Mouse (Mus musculus) hindbrain, embryonic 13.5 days (tissue): ENCODE results near the gene Aldoart1. TPM values are rescaled to one million over a fixed set of nuclear protein-coding genes. Genes with fewer than 3 reads are reported as not detected.

Experiments used
- ATAC-seq: fragments of 200-750 bp; cut with Nextera tagmentation; 2 replicates; pipeline ENCODE4 v1.8.0; 2017; ENCODE audit warnings: moderate TSS enrichment; ENCODE audit not compliant: low FRiP score
- H3K27ac ChIP-seq: fragments of 300-500 bp; sonication (generic); 2 replicates; pipeline ENCODE4 v1.5.1; 2015; ENCODE audit warnings: inconsistent platforms, mild to moderate bottlenecking, moderate library complexity
- H3K27me3 ChIP-seq: fragments of 300-500 bp; sonication (generic); 2 replicates; pipeline ENCODE4 v1.6.1; 2015; ENCODE audit warnings: mild to moderate bottlenecking, inconsistent platforms
- H3K36me3 ChIP-seq: fragments of 300-500 bp; sonication (generic); 2 replicates; pipeline ENCODE4 v1.6.1; 2015; ENCODE audit warnings: mild to moderate bottlenecking, inconsistent platforms
- H3K4me1 ChIP-seq: fragments of 300-500 bp; sonication (generic); replicated peaks from 2 replicates; pipeline ENCODE4 v1.6.1; 2015; ENCODE audit warnings: inconsistent platforms
- H3K4me2 ChIP-seq: fragments of 300-500 bp; sonication (generic); 2 replicates; pipeline ENCODE4 v1.6.1; 2015; ENCODE audit warnings: inconsistent platforms, mild to moderate bottlenecking, moderate library complexity
- H3K4me3 ChIP-seq: fragments of 300-500 bp; sonication (generic); 2 replicates; pipeline ENCODE4 v1.5.1; 2015; ENCODE audit warnings: mild to moderate bottlenecking, inconsistent platforms
- H3K9ac ChIP-seq: fragments of 300-500 bp; sonication (generic); 2 replicates; pipeline ENCODE4 v1.6.1; 2015; ENCODE audit warnings: mild to moderate bottlenecking, inconsistent platforms
- H3K9me3 ChIP-seq: fragments of 300-500 bp; sonication (generic); 2 replicates; pipeline ENCODE4 v1.6.1; 2016; ENCODE audit warnings: inconsistent platforms
- WGBS: fragments of 180-500 bp; shearing (Covaris S2); methylation state at CpG from one replicate; pipeline ENCODE4 v1.1.7; 2015; 5-methylcytosine and 5-hydroxymethylcytosine counted together
- polyA plus RNA-seq: library from polyadenylated mRNA; unstranded; fragments of >200 nt; fragmentation: Nextera tagmentation; extraction: Ambion mirVana; gene quantifications from 2 replicates; pipeline ENCODE4 v1.2.1, GENCODE M21; 2015

Gene Aldoart1
- polyA plus RNA-seq: not detected in 2 replicates

DNA sequence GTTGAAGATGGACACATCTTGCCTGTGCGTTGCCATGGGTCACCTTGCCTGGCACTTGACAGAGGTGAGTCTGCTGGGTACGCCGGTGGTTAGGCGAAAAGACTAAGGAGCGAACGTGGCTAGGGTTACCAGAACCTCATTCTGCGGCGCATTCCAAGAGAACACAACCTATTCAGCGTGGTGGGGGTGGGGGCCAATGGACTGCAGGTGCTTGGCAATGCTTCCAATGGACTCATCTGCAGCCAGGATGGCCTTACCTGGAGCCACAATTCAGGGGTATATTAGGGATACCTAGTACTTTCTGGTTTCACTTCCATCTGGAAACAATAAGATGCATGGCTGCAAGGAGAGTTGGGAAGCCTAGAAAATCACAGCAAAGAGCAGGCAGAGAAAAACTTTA lies at the start of gene Aldoart1:
Aldoart1 (minus strand) TSS at position 101 of the 400 bp plus-strand sequence.
- H3K27me3 ChIP-seq: no peaks in the 10 kb centered on the region
- no peak within 1 kb of the TSS for H3K4me2 ChIP-seq
- H3K4me3 ChIP-seq: no peak within 1 kb of the TSS
- no peaks in the 10 kb centered on the region for H3K36me3 ChIP-seq
- no peak within 1 kb of the TSS for H3K27ac ChIP-seq
- no peak for ATAC-seq
- H3K9me3 ChIP-seq: no peaks in the 10 kb centered on the region
- no peaks in the 10 kb centered on the region for H3K4me1 ChIP-seq
- WGBS: 96% methylated on average over 9 of the region's 9 CpGs
- no peak within 1 kb of the TSS for H3K9ac ChIP-seq

DNA sequence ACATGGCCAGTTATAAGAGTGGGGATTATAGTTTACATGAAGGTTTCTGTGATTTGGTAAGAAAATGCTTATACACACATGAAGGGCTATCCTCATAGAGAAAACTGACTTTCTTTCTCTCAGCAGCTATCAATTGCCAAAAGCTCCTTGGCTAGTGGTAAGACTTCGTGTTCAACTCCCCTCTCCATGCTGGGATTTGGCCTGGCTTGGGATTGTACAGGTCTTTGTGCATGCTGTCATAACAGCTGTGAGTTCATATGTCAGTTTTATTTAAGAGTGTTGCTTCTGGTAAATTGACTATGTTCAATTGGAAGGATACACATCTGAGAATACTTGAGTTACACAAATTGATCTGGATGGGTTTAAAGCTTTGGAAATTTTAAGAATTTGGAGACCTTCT lies 49.1 kb upstream of the Aldoart1 start:
- no peak for ATAC-seq
- WGBS: 50% methylated on average over 1 of the region's 1 CpGs

DNA sequence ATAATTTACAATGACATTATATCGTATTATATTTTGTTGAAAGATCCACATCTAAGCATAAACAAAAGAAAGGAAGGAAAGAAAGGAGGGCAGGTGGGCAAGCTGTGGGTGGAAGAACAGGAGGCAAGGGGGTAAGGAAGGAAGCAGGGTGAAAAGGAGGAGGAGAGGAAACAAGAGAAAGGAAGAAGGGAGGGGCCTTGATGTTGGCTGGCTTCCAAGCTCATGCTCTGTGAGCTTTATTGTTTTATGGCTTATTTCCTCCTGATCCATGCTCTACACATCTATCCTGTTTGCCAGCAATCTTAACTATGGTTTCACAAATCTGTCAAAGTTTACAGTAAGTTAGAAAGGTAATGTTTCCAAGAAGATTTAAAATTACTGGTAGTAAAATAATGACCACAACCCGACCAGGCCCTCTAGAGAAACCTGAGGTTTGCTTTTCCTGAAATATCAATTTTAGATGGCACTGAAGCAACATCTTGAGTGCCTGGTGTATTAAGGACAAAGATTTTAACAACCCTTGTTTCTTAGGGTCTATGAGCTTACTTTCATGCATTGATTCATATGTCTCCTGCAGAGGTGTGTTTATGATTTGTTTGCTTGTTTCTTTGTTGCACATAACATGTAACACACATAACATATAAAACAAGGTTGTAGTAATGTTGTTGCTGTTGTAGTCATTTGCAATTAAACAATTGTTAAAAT lies 13.1 kb upstream of the Aldoart1 start:
- 85% methylated on average over 2 of the region's 2 CpGs for WGBS
- no peak for ATAC-seq
- H3K4me1 ChIP-seq: no peaks in the 10 kb centered on the region

More for the DNA sequence above, 49.1 kb upstream of the Aldoart1 start:
- Histone ChIP-seq H3K9ac (no peak overlapping the region), H3K27me3 (no peaks in the 10 kb centered on the region), H3K4me3 (no peak overlapping the region), H3K4me2 (no peak overlapping the region), H3K27ac (no peak overlapping the region), H3K4me1 (no peaks in the 10 kb centered on the region), H3K9me3 (no peaks in the 10 kb centered on the region), H3K36me3 (no peaks in the 10 kb centered on the region)

DNA sequence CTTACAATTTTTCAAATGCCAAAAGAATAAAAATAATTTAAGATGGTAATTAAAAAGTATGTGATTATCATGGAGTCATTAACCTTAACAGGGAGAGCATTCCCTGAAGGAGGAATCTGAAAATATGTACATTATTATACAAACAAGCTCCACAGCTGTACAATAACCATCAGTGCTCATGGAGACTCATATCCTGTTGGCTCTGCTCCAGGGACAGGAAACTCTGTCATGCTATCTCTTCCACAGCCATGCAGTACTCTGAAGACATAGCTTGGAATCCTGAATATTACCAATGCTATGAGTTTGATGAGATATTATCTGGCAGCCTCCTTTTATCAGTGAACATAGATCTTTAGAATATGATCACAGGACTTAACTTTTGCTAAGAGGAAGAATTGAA lies 8.2 kb downstream of the Aldoart1 start:
- Histone ChIP-seq H3K4me1 (no peaks in the 10 kb centered on the region), H3K4me3 (no peak overlapping the region), H3K36me3 (no peaks in the 10 kb centered on the region), H3K4me2 (no peak overlapping the region), H3K27me3 (no peaks in the 10 kb centered on the region), H3K9ac (no peak overlapping the region), H3K27ac (no peak overlapping the region), H3K9me3 (no peaks in the 10 kb centered on the region)
- ATAC-seq: no peak

More for the DNA sequence above, 13.1 kb upstream of the Aldoart1 start:
- Histone ChIP-seq H3K27ac (no peak overlapping the region), H3K9ac (no peak overlapping the region), H3K27me3 (no peaks in the 10 kb centered on the region), H3K4me2 (no peak overlapping the region), H3K36me3 (no peaks in the 10 kb centered on the region), H3K4me3 (no peak overlapping the region), H3K9me3 (no peaks in the 10 kb centered on the region)

DNA sequence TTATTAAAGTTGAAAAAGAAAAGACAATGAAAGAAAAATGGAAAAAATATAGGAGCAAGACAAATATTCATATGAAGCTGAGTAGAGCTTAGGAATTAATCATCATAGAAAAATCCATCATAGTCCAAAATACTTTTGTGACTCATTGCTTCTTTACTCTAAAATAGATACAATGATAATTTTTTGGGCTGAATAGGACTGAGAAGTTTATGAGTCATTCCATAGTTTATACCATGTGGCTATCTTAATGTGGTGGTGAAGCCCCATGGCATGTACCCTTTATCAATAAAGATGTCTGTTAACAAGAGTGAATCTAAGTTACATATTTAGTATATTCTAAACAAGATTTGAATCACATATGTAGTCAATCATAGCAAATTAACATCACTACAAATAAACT lies 9.4 kb downstream of the Aldoart1 start:
- Histone ChIP-seq H3K4me3 (no peak overlapping the region), H3K27me3 (no peaks in the 10 kb centered on the region), H3K27ac (no peak overlapping the region), H3K9ac (no peak overlapping the region), H3K36me3 (no peaks in the 10 kb centered on the region), H3K9me3 (no peaks in the 10 kb centered on the region), H3K4me1 (no peaks in the 10 kb centered on the region), H3K4me2 (no peak overlapping the region)
- ATAC-seq: no peak

DNA sequence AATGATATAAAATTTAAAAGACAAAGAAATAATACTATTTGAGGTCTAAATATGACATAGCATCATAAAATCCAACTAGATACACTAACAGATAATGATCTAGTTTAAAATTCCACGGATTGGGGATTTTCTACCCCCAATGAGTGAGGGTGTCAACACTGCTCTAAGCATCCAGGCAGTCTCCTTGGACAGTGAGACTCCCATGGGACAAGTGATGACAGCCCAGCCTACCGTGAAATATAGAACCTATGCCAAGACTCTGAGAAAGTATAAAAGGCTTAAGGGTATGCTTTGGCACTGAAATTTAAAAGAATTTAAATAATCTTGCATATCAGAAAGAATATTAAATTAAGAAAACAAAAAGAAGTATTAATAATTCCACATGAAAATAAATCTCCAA lies 16.0 kb downstream of the Aldoart1 start:
- no peaks in the 10 kb centered on the region for H3K9me3 ChIP-seq
- H3K27me3 ChIP-seq: no peaks in the 10 kb centered on the region
- no peak for ATAC-seq
- H3K27ac ChIP-seq: no peak overlapping the region
- 48% methylated on average over 2 of the region's 2 CpGs for WGBS
- H3K36me3 ChIP-seq: no peaks in the 10 kb centered on the region
- H3K4me1 ChIP-seq: no peaks in the 10 kb centered on the region
- no peak overlapping the region for H3K9ac ChIP-seq
- H3K4me3 ChIP-seq: no peak overlapping the region
- no peak overlapping the region for H3K4me2 ChIP-seq

DNA sequence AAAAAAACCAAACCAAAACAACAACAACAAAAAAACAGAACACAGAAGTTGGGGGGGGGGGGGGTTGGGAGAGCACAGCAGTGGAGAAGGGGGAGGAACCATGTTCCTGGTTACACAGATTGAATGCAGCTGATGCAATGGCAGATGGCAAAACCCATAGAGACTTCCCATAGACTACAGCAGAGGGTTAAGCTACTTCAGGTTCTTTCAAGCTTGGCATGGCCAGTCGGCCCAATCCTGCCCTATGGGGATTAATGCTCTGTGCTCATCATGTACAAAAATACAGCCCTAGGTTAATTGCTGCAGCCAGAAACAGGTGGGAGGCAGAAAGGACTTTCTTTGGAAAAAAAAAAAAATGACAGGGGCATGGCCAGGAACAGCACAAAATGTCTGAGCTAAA lies 17.0 kb downstream of the Aldoart1 start:
- peak; percentile 69 for ATAC-seq
- no peak overlapping the region for H3K27ac ChIP-seq
- no peak overlapping the region for H3K4me3 ChIP-seq
- 50% methylated on average over 1 of the region's 1 CpGs for WGBS
- H3K4me1 ChIP-seq: no peaks in the 10 kb centered on the region
- no peak overlapping the region for H3K4me2 ChIP-seq
- H3K27me3 ChIP-seq: no peaks in the 10 kb centered on the region
- no peaks in the 10 kb centered on the region for H3K9me3 ChIP-seq
- H3K9ac ChIP-seq: no peak overlapping the region
- H3K36me3 ChIP-seq: no peaks in the 10 kb centered on the region

DNA sequence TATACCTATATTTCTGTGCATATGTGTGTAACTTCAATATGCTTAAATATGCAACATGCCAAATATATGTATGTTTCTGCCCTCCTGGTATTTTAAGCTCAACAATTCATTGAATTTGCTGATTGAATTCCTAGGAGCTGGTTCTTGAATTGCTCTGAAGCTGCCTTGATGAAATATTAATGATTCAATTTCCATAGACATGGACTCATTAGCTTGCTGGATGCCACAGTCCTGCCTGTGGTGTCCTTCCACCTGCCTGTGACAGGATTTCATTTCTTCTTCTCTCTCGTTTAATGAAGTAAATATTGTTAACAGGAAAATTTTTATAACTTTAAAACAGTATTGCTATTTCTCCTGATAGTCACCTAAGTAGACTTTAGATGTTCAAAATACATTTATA lies 51.6 kb downstream of the Aldoart1 start:
- Histone ChIP-seq H3K27ac (no peak overlapping the region), H3K36me3 (no peaks in the 10 kb centered on the region), H3K9me3 (no peaks in the 10 kb centered on the region), H3K4me3 (no peak overlapping the region), H3K4me1 (peaks cover 4% of the 10 kb centered on the region; the same call in 1 of the 2 replicates), H3K9ac (no peak overlapping the region), H3K4me2 (no peak overlapping the region), H3K27me3 (no peaks in the 10 kb centered on the region)
- ATAC-seq: no peak
- 54% methylated on average over 1 of the region's 1 CpGs for whole genome bisulfite sequencing
